Mouse (Mus musculus): Measurements from ENCODE around the gene Lzts3.

DNA sequence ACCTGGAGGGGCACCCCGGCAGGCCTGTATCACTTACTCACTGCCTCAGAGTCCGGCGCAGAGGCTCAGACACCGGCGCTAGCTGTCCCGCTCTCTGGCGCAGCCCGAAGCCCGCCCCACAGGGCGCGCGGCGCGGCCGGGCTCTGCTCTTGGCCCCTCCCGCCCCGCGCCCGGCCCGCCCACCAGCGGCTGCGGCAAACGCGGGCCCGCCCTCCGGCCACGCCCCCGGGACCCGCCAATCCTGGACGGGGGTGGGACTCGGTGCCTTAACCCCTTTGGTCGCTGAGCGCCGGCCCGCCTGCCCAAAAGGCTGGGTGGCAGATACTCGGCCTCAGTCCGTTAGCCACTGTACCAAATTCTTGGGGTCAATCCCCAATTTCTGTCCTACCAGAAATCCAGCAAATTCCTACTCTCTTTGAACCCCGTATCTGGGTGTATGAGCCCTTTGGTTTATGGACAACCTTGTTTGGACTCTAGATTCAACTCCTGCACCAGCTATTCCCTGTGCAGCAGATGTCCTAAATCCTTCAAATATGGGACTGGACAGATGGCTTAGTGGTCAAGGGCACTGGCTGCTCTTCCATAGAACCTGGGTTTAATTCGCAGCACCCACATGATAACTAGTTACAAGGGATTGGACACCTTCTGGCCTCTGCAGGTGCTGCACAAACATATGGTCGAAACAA, at the start of gene Lzts3:
- TF ChIP-seq CTCF (IDR thresholded peaks at IDR 0.05; ENCODE audit: extremely low read depth, insufficient read length, insufficient replicate concordance, low read depth, low read length) (no peak), POLR2A (IDR thresholded peaks at IDR 0.05; ENCODE audit: low read depth, low read length) (peak; percentile 44; the same call in 1 of the 2 replicates)

All from small intestine, adult 2 months (tissue).